Mouse (Mus musculus): ENCODE measurements around the gene Gm49380.

The Gm49380 gene

DNA sequence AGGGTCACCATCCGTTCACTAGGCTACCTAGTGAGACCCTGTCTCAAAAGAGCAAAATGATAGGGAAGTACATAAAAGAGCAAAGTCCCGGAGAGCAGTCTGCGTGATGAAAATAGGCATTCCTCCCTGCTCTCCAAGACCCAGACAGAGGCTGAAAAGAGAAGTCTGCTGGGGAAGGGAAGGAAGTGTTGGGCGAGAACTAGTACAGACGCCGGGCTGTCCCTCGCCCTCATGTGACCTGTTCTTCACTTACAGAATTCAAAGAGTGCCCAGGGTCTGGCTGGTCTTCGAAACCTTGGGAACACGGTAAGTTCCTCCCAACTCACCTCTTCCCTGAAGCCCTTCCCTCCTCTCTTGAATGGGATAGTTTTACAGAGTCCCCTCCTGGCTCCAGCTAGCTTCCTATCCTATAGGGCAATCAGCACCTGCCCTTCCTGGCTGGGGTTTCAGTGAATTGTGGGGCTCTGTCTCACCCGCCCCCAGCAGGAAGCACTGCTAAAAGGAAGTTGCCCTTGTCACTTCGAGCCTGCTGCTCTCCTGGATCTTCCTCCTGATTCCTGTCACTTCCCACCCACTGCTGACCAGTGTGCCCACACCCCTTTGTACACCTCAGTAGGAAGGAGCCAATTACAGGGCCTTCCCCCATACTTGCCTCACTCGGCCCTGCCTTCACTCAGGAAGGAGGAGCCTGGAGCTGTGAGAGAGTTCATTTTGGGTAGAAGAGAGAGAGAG lies 24.3 kb downstream of the Gm49380 start:
- DNase-seq (ENCODE audit: low read depth): no peak

DNA sequence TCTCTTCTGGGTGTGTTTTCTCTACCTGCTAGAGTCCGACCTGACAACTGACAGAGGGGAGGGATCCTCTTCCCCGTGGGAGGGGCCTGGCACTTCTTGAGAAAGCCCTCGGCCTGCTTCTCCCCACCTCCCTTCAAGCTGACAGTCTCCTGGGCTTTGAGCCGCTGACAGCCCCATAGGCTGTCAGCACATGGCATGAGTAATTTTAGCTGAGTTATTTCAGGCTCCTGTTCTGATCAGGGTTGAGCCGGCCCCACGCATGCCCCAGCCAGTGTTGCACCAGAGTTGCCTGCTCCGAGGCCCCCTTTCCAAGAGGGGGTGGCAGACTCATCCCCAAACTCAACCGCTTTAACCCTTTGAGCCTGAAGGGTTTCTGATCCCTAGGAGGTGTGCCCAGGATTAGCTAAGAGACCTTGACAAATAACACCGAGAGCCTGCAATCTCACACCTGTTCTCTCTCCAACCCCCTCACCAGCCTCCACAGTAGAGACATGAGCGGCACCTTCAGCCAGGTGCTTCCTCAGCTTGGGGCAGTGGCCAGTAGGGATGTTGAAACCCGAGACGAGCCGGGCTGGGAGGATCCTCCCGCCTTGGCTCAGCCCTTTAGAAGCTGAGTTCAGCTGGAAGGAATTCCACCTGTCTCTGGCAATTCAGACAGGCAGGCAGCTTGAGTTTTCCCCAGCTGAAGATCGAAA lies 25.4 kb downstream of the Gm49380 start:
- no peak for DNase-seq (ENCODE audit: low read depth)

DNA sequence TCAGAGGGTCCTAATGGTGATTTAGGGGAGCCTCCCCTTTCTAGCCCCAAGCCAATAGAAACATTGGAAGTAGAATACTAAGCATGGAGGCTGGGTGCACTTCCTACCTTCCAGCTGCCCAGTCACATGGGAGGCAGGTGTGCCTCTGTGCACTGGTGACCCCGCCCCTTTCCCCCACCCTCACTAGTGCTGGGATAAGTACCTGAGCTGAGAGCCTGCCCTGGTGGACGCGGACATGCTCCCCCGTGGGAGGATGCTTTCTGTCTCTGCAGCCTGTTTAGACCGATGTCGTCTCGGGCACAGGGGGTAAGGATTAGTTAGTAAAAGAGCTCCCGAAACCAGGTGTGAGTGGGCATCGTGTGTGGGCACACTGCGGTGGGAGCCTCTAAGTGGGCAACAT lies 26.3 kb downstream of the Gm49380 start:
- DNase-seq (ENCODE audit: low read depth): no peak

DNA sequence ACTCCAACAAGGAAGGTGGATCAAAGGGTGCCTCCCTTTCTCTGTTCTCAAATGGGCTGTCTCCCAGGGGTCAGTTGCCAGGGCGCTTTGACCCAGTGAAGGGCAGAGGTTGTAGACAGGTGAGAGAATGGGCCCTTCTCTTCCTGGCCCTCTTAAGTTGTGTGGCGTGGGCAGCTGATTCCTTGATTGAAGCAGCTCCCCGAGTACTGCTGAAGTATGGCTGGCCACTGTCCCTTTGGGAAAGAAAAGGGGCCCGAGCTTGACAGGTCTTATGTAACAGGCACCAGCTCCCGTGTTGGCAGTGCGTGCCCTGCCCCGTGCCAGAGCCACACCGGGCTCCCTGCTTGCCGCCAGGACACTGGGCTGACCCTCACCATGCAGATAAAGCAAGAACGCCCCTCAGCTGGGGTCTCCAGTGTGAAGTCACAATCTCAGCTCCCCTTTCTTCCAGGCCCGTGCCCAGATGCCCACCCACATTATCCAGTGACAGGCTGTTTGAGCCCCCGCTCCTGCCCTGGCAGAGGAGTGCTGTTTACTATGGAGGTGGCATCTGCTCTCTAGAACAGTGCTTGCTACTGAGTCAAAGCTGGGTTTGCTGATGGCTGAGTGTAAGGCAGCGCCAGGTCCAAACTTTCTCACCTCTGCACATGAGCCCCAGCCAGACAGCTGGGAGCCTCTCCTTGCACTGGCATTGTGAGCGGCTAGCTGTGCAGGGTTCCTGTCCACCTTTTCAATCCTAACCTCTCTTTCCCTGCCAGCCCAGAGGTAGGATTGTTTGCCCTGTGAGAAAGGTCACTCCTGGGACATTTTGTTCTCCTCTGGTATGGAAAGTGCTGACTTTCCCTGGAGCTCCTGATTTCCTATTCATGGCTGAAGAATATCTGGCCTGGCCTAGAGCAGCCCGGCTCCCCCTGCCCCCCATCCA lies 27.3 kb downstream of the Gm49380 start:
- DNase-seq (ENCODE audit: low read depth): no peak

DNA sequence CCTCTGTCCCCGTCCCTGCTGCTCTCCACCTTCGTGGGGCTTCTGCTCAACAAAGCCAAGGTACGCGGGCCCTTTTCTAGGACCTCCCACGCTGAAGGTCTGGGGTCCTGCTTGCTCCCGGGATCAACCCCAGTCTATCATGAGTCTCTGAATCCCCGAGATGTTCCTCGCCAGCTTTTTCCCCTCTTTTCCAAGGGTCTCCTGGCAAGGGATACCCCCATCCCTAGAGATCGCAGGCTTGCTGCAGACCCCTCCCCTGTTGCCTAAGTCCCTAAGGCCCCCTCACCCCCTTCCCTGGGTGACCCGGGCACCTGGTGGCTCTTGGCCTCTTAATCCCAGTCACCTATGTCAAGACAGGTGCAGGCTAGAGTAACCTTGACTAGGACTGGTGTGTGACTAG lies 28.0 kb downstream of the Gm49380 start:
- DNase-seq (ENCODE audit: low read depth): no peak

DNA sequence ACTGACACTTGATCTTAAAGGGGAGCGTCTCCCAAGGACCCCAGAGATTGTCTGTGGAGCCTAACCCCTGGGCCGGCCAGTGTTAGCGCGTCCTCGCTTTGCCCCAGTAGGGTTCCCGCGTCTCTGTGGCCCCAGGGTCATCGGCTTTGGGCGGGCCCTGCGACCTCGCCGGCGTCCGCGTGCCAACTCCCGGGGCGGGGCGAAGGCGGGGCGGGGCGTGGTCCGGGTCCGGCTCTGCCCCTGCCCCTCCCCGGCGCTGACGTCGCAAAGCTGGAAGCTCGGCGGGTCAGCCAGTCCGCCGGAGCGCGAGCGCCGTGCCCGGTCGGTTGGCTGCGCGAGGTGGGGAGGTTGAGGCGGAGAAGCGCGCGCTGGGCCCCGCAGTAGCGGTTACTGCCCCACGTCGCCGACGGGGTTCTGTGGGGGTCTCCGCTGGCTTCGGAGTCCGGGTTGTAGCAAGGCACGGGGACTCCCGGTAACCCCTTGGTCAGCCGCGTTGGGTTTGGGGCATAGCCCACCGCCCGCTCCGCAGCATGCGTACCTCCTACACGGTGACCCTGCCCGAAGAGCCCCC lies 28.6 kb downstream of the Gm49380 start:
- DNase-seq (ENCODE audit: low read depth): peak; percentile 87

DNA sequence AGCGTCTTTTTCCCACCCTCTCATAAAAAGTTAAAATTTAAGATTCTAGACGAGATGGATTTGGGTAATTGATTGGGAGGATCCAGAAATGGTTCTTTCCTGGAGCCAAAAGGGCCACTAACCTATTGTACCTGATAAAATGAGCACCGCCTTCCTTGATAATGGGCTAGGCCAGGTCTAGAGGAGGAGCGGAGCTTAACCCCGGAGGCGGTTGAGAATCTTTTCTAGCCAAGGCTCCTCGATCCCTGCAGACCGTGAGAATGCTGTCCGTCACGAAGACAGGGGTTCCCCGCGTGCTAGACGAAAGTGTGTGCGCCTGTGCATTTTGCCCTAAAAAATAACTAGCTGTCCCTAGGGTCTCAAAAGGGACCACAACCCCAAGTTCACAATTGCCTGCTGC lies 29.1 kb downstream of the Gm49380 start:
- DNase-seq (ENCODE audit: low read depth): no peak

DNA sequence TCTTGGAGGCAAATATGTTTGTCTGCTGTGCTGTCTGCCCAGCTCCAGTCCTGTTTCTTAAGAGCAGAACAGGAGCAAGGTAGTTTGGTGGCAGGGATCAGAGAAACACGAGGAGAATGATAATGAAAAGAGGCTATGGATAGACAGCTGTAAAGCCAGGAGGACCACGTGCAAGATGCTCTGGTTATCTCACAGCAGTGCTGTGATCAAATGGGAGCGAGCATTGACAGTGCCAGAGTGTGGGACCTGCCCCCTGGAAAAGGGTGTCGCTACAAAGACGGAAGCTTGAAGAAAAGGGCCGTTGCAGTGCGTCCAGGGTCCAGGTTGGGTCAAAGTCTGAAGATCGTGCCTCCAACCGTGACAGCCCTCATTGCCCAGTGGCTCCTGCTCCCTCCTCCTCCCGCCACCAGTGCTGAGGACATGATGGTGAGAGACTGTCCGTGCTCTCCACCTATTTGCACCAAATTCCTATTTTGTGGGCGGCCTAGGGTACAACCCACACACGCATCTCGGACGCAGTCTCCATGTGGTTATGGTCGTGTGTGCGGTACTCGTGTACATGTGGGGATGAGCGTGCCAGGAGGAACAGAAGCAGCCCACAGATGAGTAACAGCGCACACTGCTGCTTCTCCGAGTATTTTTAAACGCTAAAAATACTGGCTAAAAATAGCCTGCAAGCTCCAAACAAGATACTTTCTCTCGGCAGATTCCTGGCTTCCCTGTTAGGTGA lies 29.7 kb downstream of the Gm49380 start:
- DNase-seq (ENCODE audit: low read depth): no peak

DNA sequence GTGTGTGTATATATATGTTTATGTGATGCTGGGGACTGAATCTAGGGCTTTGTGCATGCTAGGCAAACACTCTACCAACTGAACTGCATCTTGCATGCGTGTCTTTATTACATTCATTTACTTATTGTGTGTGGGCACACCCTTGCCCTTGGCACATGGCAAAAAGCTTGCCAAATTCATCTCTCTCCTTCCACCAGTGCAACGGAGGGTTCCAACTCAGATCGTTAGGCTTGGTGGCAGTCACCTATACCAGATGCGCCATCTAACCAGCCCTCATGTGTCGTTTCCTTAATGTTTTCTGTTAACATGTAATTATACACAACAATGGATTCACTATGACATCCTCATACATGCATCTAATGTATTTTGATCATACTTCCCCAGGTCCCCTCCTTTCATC lies 31.0 kb downstream of the Gm49380 start:
- no peak for DNase-seq (ENCODE audit: low read depth)

DNA sequence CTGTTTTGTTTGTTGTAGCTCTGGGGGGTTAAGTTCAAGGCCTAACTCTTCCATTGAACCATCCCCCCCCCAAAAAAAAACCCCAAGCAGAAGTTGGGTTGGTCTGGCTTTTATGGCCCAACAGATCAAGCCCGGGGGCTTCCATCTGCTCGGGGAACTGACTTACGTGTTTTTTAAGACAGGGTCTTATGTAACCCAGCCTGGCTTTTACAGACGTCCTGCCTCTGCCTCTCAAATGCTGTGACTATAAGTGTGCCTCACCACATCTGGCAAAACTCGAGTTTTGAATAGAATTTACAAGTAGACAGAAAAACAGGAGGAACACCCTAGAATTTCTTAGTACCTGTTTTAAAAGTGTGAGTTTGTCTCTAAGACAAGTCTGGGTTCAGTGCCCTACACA lies 31.7 kb downstream of the Gm49380 start:
- DNase-seq (ENCODE audit: low read depth): no peak

DNA sequence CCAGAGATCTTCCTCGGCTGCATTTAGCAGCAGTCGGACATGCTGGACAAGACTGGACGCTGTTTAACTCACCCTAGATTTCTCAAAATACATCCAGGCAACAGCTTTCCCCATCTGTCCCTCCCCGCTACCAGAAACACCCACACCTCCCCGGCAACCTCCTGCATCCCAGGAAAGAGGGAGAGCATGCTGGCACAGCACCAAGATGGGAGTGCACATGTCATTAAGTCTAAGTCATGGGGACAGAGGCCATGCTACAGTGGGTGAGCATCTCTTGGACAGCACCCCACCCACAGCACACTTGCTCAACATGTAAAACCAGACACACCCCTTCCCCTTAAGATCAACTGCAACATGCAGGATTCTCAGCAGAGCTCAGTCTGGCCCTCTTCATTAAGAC lies 32.3 kb downstream of the Gm49380 start:
- DNase-seq (ENCODE audit: low read depth): no peak

DNA sequence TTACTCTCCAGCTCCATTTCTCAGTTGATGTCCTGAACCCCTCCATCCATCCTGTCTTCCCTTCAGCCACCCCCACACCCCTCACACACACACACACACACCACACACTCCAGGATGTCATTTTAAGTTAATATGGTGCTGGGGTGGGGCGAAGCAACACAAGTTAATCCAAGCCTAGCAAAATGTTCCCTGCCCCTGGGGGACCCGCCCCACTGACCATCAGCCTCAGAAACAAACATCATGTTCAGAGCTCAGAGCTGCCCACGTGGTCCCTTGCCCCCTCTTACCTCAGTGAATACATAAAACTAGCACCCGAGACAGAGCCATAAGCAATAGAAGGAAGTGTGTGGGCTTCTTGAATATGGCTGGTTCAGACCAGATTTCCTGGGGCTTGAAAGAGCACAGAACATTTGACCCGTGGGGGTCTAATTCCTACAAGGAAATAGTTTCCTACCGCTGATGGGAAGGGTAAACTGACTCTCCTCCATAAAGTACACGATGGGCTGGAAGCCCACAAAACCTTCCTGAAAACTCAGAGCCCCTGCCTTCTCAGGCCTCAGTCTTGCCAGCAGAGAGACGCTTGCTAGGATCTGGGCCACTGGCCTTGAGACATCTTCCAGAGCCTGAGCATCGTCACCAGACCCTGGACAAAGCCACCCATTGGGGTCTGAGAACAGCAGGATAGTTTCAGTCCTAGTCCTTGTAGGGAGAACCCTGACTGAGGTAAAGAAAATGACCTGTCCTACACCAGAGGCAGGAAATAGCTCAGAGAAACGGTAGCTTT lies 33.1 kb downstream of the Gm49380 start:
- DNase-seq (ENCODE audit: low read depth): no peak

DNA sequence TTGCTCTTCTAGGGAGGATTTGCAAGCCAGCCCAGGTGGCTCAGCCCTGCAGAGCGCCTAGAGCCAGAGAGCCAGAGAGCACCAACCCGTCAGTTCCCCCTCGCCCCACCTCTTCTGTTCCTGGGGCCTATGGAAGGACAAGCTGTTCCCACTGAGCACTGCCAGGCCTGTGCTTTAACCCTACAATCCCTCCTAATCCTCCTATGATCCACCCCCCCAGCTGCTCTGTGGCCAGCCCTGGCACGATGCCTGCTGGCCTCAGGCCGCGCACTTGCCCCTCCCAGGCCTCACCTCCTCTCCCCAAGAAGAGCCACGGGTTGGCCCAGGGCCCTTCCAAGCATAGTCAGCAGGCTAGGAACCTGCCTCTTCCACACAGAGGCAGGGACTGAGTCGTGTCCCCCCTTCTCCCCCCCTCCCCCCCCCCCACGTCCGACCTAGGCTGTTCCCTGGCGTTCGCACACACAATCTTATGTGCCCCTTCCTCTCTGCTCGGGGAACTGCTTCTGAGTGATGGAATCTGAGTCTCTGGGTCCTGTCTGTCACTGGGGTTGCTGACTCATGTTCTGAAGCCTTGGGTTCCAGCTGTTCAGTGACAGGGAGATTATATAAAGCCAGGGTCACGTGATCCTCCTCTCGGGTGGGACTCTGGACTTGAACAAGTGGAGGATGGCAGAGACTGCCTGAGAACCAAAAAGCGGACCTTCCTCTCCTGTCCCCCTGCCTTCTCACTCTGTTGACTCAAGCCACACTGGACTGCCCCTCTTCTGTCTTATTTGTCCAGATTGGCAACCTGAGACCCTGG lies 34.1 kb downstream of the Gm49380 start:
- DNase-seq (ENCODE audit: low read depth): no peak

DNA sequence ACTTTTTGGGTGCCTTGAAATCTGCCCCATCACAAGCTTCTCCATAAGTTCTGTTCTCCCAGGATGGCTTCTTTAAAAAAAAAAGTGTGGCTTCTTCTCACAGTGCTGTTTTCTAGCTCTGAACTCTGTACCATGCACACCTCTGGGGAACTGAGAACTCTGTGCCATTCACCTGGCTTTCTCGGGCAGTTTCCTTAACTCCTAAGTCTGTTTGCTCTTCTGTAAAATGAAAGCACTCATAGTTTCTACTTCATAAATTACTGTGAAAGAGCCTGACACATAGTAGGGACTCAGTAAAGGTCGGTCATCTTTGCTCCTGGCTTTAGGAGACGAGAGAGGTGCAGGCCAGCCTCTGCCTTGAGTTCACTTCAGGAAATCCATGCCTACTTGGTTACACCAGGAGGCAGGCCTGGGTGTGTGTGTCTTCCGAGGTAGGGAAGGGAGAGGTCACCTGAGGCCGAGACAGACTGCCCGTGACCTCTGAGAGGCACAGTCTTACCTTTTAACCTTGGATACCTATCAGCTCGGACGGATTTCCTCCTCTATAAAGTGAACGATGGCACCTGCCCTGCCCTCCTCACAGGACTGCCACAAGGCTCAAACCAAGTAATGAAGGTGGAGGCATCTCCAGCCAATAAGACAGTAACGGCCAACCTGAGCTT lies 35.0 kb downstream of the Gm49380 start:
- DNase-seq (ENCODE audit: low read depth): no peak

DNA sequence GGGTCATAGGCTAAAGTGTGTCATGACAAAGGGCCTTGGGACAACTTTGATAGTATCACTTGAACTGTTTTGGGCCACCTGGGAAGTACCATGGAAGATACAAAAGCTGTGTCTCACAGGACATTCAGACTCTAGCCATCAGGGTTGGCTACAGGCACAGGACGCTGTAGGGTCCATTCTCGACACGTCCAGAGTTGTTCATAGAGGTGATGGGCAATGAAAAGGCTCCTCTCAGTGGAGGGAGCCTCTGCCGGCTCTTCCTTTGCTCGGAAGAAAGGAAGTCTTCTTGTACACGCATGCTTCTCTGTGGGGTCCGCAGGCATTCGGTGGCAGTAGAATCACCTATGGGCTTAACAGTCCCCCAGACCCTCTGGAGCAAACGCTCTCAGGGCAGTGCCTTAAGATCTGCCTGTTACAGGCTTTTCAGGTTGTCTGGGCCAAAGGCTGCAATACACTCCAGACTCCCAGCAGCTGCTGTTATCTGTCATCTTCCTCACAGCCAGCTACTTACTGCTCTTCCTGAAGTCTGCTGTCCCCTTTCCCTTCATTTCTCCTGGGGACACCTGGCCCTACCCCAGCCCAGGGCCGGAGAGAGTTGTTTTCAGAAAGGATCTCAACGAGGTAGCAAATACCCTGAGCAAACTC lies 35.9 kb downstream of the Gm49380 start:
- no peak for DNase-seq (ENCODE audit: low read depth)

DNA sequence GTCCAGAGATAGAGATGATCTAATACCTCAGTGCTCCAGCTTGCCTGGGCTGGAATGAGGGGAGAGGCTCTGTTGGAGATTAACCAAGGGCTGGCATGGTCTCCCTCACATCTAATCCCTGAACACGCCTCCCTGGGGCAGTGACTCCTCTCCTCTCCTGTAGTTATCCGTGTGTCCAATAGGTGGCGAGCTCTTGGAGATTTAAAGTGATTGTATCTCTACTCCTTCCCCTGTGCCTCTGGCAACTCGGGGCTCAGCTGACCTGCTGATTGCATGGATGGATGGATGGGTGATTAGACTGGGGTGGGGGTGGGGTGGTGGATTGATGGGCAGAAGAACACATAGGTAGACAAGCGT lies 36.6 kb downstream of the Gm49380 start:
- peak; percentile 84 for DNase-seq (ENCODE audit: low read depth)

DNA sequence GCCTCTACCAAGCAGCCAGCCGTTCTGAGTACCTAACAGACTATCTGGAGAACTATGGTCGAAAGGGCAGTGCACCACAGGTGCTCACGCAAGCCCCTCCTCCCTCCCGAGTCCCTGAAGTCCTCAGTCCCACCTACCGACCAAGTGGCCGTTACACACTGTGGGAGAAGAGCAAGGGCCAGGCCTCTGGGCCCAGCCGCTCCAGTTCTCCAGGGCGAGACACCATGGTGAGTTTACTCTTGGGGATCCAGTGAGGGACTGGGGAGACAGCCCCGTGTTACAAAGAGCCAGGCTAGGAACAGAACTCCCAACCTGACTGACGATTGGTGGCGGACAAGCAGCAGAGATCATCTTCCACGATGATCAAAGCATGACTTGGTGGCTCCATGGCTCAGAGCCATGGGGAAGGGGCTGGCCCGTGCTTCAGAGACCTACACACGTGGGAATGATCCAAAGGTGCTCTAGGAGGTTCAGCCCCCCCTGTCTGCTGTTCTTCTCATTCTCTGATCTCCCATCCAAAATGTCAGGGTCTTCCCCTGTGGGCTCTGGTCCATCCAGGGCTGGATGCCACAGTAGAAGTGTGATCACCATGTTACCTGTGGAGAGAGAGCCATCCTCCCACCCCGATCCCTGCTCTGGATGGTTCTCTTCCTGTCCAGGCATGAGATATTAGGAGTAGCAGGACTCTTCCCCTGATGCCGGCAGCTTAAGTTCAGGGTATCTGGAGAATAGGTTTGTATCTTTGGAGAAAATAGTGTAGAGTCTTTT lies 37.1 kb downstream of the Gm49380 start:
- DNase-seq (ENCODE audit: low read depth): no peak

DNA sequence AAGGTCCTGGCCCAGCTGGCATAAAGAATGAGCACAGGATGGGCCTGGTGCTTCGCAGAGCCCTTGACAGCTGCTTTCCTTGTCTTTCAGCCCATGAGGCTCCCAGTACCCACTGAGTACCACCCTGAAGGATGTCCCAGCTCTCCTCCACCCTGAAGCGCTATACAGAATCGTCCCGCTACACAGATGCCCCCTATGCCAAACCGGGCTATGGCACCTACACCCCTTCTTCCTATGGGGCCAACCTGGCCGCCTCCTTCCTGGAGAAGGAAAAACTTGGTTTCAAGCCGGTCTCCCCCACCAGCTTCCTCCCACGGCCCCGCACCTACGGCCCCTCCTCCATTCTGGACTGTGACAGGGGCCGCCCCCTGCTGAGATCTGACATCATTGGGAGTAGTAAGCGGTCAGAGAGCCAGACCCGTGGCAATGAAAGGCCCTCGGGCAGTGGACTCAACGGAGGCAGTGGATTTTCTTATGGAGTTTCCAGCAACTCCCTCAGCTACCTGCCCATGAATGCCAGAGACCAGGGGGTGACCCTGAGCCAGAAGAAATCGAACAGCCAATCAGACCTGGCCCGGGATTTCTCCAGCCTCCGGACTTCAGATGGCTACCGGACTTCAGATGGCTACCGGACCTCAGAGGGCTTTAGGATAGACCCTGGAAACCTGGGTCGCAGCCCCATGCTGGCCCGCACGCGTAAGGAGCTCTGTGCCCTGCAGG lies 37.9 kb downstream of the Gm49380 start:
- no peak for DNase-seq (ENCODE audit: low read depth)

Measured in induced T-regulatory cell, adult 2 months (primary cell).